Mouse (Mus musculus): Measurements from ENCODE around the gene Smn1. TPM values are rescaled to one million over a fixed set of nuclear protein-coding genes. Genes with fewer than 3 reads are reported as not detected.
"Not testable (repeated sequence)": the region's sequence is repeated elsewhere in the genome, so short reads cannot be mapped to it uniquely, and the experiment has no call there.

The Smn1 gene
- polyA plus RNA-seq, 1 experiment from 2014 or later, result 55.0 TPM

DNA sequence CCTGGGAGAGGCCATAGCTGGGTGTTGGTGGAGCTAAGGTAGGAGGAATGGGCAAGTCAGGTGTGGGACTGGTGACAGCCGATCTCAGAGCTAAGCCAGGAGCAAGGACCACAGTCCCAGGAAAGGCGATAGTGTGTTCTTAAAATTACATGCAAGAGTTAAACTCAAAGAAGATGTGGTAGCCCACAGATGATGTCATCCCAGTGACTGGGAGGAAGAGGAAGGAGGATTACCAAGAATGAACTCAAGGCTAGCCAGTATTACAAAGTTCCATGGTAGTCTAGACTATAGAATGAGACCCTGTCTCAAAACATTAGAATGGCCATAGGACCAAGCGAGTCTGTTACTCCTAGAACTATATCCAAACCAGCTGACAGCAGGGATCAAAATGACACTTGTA, 32.0 kb downstream of the Smn1 start:
- Histone ChIP-seq H3K36me3 (no peaks in the 10 kb centered on the region), H3K4me1 (replicated peaks) (no peaks in the 10 kb centered on the region), H3K27ac (no peak overlapping the region), H3K27me3 (no peaks in the 10 kb centered on the region), H3K9ac (replicated peaks) (no peak overlapping the region), H3K4me3 (replicated peaks) (no peak overlapping the region), H3K4me2 (no peak overlapping the region), H3K9me3 (no peaks in the 10 kb centered on the region)
- 84% methylated on average over 3 of the region's 3 CpGs for WGBS
- ATAC-seq (ENCODE audit: insufficient number of reproducible peaks, insufficient read depth, low FRiP score, low TSS enrichment, low read depth), result no peak

DNA sequence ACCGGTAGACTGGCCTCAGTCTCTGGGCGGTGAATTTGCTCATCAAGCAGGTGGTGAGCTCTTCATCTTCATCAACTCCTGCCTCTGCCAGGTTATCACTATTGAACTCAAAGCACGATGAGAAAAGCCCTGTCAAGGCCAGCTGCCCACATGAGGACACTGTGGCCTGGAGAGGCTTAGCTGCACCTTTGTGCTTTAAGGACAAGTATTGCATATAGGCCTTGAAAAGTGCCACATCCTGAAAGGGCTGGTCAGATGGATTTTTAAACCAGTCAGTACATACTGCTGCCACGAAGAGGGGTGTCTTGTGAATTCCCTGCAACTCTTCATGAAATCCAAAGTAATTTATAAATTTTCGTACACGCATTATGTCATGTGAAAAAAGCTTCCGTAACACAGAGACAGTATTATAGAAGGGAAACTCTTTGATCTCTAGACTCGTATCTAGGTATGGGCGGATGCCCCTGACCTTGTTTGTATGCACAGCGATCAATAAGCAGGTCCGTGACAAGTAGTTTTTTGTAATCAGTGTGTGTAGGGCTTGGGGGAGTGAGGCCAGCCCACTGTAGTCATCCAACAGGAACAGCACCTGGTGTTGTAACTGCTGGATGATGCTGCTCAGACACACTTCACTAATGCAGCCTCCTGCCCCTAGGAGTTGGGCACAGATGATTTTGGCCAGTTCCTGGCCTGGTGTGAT, 36.7 kb downstream of the Smn1 start:
- H3K27ac ChIP-seq; H3K4me3 ChIP-seq (replicated peaks); H3K27me3 ChIP-seq; ATAC-seq (ENCODE audit: insufficient number of reproducible peaks, insufficient read depth, low FRiP score, low TSS enrichment, low read depth); H3K9me3 ChIP-seq; H3K9ac ChIP-seq (replicated peaks); H3K4me2 ChIP-seq; H3K36me3 ChIP-seq; H3K4me1 ChIP-seq (replicated peaks): not testable (repeated sequence)
- 90% methylated on average over 11 of the region's 11 CpGs for WGBS

DNA sequence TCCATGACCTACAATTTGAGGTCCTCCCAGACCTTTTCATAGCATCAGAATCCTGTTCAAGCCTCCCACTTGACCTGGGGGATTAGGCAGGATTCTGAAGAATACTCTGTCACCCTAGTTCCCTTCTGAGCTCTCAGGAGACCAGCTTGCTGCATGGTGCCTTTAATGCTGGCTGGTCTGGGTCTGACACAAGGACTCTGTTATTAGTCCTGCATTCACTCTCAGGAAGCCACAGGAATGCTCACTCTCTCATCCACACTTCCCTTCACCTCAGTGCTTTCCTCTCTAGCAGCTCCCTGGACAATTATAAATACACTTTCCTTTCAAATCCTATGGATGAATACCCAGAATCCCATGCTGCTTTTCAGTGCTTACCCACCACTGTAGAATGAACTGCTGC, 37.8 kb downstream of the Smn1 start:
- H3K27me3 ChIP-seq; H3K27ac ChIP-seq; H3K4me1 ChIP-seq (replicated peaks); H3K36me3 ChIP-seq; H3K9ac ChIP-seq (replicated peaks); ATAC-seq (ENCODE audit: insufficient number of reproducible peaks, insufficient read depth, low FRiP score, low TSS enrichment, low read depth); H3K4me2 ChIP-seq; H3K9me3 ChIP-seq; H3K4me3 ChIP-seq (replicated peaks): not testable (repeated sequence)

DNA sequence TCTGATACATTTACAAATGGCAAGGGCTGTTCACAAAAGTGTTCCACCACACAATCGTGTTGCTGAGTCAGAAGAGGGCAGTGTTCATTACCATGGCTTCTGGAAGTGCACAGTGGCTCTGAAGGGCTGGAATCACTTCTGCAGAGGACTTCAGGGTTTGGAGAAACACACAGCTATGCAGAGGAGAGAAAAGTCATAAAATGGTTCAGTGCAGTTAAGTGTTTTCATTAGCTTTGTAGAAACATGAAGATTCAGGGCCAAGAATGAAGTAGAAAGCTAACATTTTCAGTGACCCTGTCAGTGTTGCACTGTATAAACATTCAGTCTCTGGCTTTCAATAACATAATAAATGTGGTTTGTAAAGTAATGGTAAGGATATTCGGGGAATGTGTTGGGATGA, 41.7 kb downstream of the Smn1 start:
- H3K4me3 ChIP-seq (replicated peaks); H3K9me3 ChIP-seq; H3K27me3 ChIP-seq; H3K9ac ChIP-seq (replicated peaks); H3K27ac ChIP-seq; H3K4me2 ChIP-seq; H3K36me3 ChIP-seq; ATAC-seq (ENCODE audit: insufficient number of reproducible peaks, insufficient read depth, low FRiP score, low TSS enrichment, low read depth); H3K4me1 ChIP-seq (replicated peaks): not testable (repeated sequence)
- 74% methylated on average over 2 of the region's 2 CpGs for WGBS

DNA sequence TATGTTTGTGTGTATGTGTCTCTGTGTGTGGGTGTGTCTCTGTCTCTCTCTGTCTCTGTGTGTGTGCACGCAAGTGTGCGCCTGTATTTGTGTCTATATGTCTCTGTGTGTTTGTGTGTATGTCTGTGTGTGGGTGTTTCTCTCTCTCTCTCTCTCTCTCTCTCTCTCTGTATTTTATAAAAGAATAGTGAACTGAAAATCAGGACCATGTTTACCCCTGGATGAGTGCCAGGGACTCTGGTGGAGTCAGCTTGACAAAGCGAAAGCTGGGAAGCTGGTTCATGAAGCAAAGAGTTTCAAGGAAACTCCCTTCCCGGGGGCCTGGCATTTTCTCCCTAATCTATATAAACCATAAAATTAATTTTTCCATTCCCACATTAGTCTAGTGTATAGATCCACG, 49.7 kb downstream of the Smn1 start:
- H3K27me3 ChIP-seq; H3K4me1 ChIP-seq (replicated peaks); H3K36me3 ChIP-seq; H3K27ac ChIP-seq; H3K4me3 ChIP-seq (replicated peaks); H3K9ac ChIP-seq (replicated peaks); H3K4me2 ChIP-seq; H3K9me3 ChIP-seq; ATAC-seq (ENCODE audit: insufficient number of reproducible peaks, insufficient read depth, low FRiP score, low TSS enrichment, low read depth): not testable (repeated sequence)
- 88% methylated on average over 3 of the region's 5 CpGs for WGBS

DNA sequence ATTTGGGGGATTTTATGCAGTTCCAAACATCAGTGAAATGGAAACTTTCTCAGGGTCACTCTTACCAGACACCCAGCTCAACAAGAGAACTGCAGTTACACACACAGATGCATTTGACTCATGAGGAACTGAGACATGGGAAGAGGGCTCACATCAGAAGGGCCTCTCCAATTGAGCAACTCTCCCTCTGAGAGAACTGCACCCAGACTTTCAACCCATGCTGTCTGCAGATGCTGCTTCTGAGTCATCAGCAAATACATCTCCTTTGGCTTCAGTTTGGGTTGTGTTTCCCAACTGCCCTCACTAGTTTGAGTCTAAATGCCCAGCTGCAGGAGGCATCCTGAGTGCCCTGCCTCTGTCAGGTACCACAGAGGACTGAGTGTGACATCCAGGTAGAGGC, 58.5 kb downstream of the Smn1 start:
- H3K27me3 ChIP-seq; H3K36me3 ChIP-seq; H3K4me2 ChIP-seq; H3K9me3 ChIP-seq; H3K27ac ChIP-seq; H3K9ac ChIP-seq (replicated peaks); H3K4me1 ChIP-seq (replicated peaks); ATAC-seq (ENCODE audit: insufficient number of reproducible peaks, insufficient read depth, low FRiP score, low TSS enrichment, low read depth); H3K4me3 ChIP-seq (replicated peaks): not testable (repeated sequence)

Other genes with a start within 250 kb of the Smn1 start
- 0.36 TPM in 1 of 2 replicates, not detected in the other for gene Cartpt, start 223.8 kb upstream of the Smn1 start, polyA plus RNA-seq (2016; fragmentation: Nextera tagmentation; extraction: Ambion mirVana)
- gene Mccc2, start 109.2 kb upstream of the Smn1 start, polyA plus RNA-seq (2016; fragmentation: Nextera tagmentation; extraction: Ambion mirVana), result 52.7 and 53.9 TPM in 2 replicates
- 31.1 and 40.2 TPM in 2 replicates for gene Bdp1, start 20.8 kb upstream of the Smn1 start, polyA plus RNA-seq (2016; fragmentation: Nextera tagmentation; extraction: Ambion mirVana)
- gene Serf1, start 16.8 kb upstream of the Smn1 start, polyA plus RNA-seq (2016; fragmentation: Nextera tagmentation; extraction: Ambion mirVana), result 267 and 269 TPM in 2 replicates
- 0.15 and 0.29 TPM in 2 replicates for gene Naip2, start 77.2 kb downstream of the Smn1 start, polyA plus RNA-seq (2016; fragmentation: Nextera tagmentation; extraction: Ambion mirVana)
- gene Naip5, start 121.5 kb downstream of the Smn1 start, polyA plus RNA-seq (2016; fragmentation: Nextera tagmentation; extraction: Ambion mirVana), result 0.05 TPM in 1 of 2 replicates, not detected in the other
- gene Naip6, start 192.8 kb downstream of the Smn1 start, polyA plus RNA-seq (2016; fragmentation: Nextera tagmentation; extraction: Ambion mirVana), result not detected in 2 replicates

Measured in limb, embryonic 12.5 days (tissue).